Mouse (Mus musculus) erythroblast, embryonic 14.5 days (primary cell): Measurements from ENCODE around the gene Tusc2.

Source experiments
- GATA1 ChIP-seq: IDR thresholded peaks from 2 replicates; pipeline ENCODE4 v1.6.1; 2012; ENCODE audit warnings: low read length, inconsistent platforms, mixed read lengths
- TAL1 ChIP-seq: IDR thresholded peaks from 3 replicates; pipeline ENCODE4 v1.6.1; 2012; ENCODE audit warnings: low read length, inconsistent platforms, mixed read lengths

DNA sequence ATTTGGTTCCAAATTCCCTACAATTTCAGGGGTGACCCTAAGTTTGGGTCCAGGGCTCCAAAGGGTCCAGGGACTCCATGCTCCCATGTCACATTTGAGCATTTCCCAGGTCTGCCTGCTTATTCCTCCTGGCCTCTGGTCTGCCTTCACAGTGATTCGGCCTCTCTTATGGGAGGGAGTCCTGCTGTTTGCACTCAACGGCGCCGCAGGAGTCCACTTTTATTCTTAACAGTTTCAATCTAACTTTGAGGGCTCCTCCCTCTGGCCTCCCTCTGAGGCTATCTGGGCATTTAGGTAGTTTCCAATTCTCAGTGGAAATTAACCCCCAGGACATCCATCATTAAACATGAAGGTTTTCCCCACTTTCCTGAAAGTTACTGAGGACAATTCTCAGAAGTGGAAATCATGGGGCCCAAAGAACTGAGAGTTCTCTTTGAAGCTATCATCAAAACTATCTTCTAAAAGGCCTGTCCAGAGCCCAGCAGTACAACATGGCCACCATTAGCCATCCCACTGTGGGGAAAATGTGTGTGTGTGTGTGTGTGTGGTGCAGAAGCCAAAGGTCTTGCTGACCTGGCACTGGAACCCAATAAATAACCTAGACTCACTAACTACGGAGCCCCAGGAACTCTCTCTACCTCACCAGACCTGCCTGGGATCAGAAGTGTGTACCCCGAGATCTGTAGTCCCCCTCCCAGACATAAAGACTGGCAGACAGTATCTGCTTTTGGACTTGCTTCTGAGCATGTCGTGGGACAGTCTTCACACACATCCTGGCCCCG is 31.4 kb downstream of the Tusc2 start:
- no peak for TF ChIP-seq GATA1
- no peak for TF ChIP-seq TAL1
